Mouse (Mus musculus) CH12.LX (cell line): Measurements from ENCODE around the gene Mdp1. TPM values are rescaled to one million over a fixed set of nuclear protein-coding genes. Genes with fewer than 3 reads are reported as not detected.

ENCODE experiments used
- DNase-seq: peaks from one replicate; pipeline ENCODE4 v3.0.0-alpha.2; 2013; ENCODE audit errors: extremely low read depth
- H3K27ac ChIP-seq: 2 replicates; pipeline ENCODE4 v1.5.1; 2012; ENCODE audit warnings: low read depth, mild to moderate bottlenecking, control low read depth, moderate library complexity; ENCODE audit not compliant: insufficient read depth
- H3K27me3 ChIP-seq: replicated peaks from 2 replicates; pipeline ENCODE3; 2012; ENCODE audit warnings: inconsistent platforms
- H3K36me3 ChIP-seq, 2 experiments: replicated peaks in 1 of 2; 2 replicates each; pipeline versions ENCODE3 to v1.6.1; 2012; ENCODE audit warnings: inconsistent platforms in 1 of 2, low read length in 1 of 2, mild to moderate bottlenecking in 1 of 2, mixed read lengths in 1 of 2, moderate library complexity in 1 of 2; ENCODE audit not compliant: control insufficient read depth in 1 of 2, insufficient read depth in 1 of 2
- H3K4me1 ChIP-seq, 2 experiments: 2 replicates each; pipeline ENCODE4 v1.6.1; 2012; ENCODE audit warnings: inconsistent platforms in 1 of 2, moderate library complexity in 1 of 2; ENCODE audit not compliant: insufficient read depth in 2 of 2, control insufficient read depth in 1 of 2
- H3K4me2 ChIP-seq: 2 replicates; pipeline ENCODE4 v1.6.1; 2012; ENCODE audit warnings: low read depth, mild to moderate bottlenecking, control low read depth; ENCODE audit not compliant: poor library complexity, insufficient read depth, severe bottlenecking
- H3K4me3 ChIP-seq, 3 experiments: fragments of 150-350 bp in 1 of 3; sonication (generic) in 1 of 3; replicated peaks in 1 of 3; 2 replicates each; pipeline versions ENCODE3 to v1.5.1; 2011 to 2012; ENCODE audit warnings: low read depth in 2 of 3, low read length in 2 of 3, mild to moderate bottlenecking in 2 of 3, moderate library complexity in 2 of 3, control low read depth in 1 of 3, improper control_type of control experiment in 1 of 3, inconsistent platforms in 1 of 3, mixed read lengths in 1 of 3; ENCODE audit not compliant: poor library complexity in 1 of 3
- H3K79me2 ChIP-seq: replicated peaks from 2 replicates; pipeline ENCODE4 v1.6.1; 2012; ENCODE audit warnings: mild to moderate bottlenecking, moderate library complexity; ENCODE audit not compliant: control insufficient read depth, poor library complexity, insufficient read depth, severe bottlenecking; ENCODE audit errors: extremely low read depth
- H3K9ac ChIP-seq: 2 replicates; pipeline ENCODE4 v1.6.1; 2012; ENCODE audit warnings: low read depth, mild to moderate bottlenecking, control low read depth, moderate library complexity; ENCODE audit not compliant: insufficient read depth
- H3K9me3 ChIP-seq: replicated peaks from 2 replicates; pipeline ENCODE3; 2012; ENCODE audit warnings: low read length, inconsistent platforms, mixed read lengths
- CHD2 ChIP-seq: IDR thresholded peaks from 2 replicates; pipeline ENCODE4 v1.6.1; 2011; ENCODE audit warnings: low read length, improper control_type of control experiment
- CTCF ChIP-seq, 2 experiments: IDR thresholded peaks in 1 of 2; conservative IDR thresholded peaks in 1 of 2; 2 replicates each; pipeline ENCODE4 v1.5.1; 2011 to 2012; ENCODE audit warnings: low read depth in 2 of 2, low read length in 2 of 2, improper control_type of control experiment in 1 of 2, inconsistent platforms in 1 of 2, mild to moderate bottlenecking in 1 of 2, moderate library complexity in 1 of 2
- ELF1 ChIP-seq: IDR thresholded peaks from 2 replicates; pipeline ENCODE4 v1.6.1; 2014; ENCODE audit warnings: low read depth, mild to moderate bottlenecking, inconsistent platforms, low read length, improper control_type of control experiment
- EP300 ChIP-seq: IDR thresholded peaks from 2 replicates; pipeline ENCODE4 v1.6.1; 2011; ENCODE audit warnings: low read length, improper control_type of control experiment
- ETS1 ChIP-seq: conservative IDR thresholded peaks from 2 replicates; pipeline ENCODE4 v1.6.1; 2012; ENCODE audit warnings: low read depth, mild to moderate bottlenecking, inconsistent platforms, low read length, improper control_type of control experiment, moderate library complexity
- HCFC1 ChIP-seq: IDR thresholded peaks from 2 replicates; pipeline ENCODE4 v1.6.1; 2012; ENCODE audit warnings: low read depth, mild to moderate bottlenecking, inconsistent platforms, low read length, improper control_type of control experiment
- JUND ChIP-seq: conservative IDR thresholded peaks from 2 replicates; pipeline ENCODE4 v1.6.1; 2011; ENCODE audit warnings: low read depth, low read length, improper control_type of control experiment
- MAZ ChIP-seq: IDR thresholded peaks from 2 replicates; pipeline ENCODE4 v1.6.1; 2012; ENCODE audit warnings: low read depth, mild to moderate bottlenecking, inconsistent platforms, low read length, improper control_type of control experiment, moderate library complexity
- MYC ChIP-seq: IDR thresholded peaks from 2 replicates; pipeline ENCODE4 v1.6.1; 2011; ENCODE audit warnings: low read depth, mild to moderate bottlenecking, improper control_type of control experiment, low read length
- POLR2AphosphoS2 ChIP-seq: IDR thresholded peaks from 2 replicates; pipeline ENCODE4 v1.6.1; 2011; ENCODE audit warnings: low read depth, low read length, improper control_type of control experiment
- RCOR1 ChIP-seq: conservative IDR thresholded peaks from 2 replicates; pipeline ENCODE4 v1.6.1; 2012; ENCODE audit warnings: low read depth, mild to moderate bottlenecking, inconsistent platforms, low read length, improper control_type of control experiment
- TCF12 ChIP-seq: IDR thresholded peaks from 2 replicates; pipeline ENCODE4 v1.6.1; 2014; ENCODE audit warnings: low read depth, mild to moderate bottlenecking, inconsistent platforms, low read length, improper control_type of control experiment
- UBTF ChIP-seq: IDR thresholded peaks from 2 replicates; pipeline ENCODE4 v1.6.1; 2012; ENCODE audit warnings: low read depth, mild to moderate bottlenecking, inconsistent platforms, low read length, improper control_type of control experiment, moderate library complexity
- USF1 ChIP-seq: IDR thresholded peaks from 2 replicates; pipeline ENCODE4 v1.6.1; 2014; ENCODE audit warnings: low read depth, mild to moderate bottlenecking, inconsistent platforms, low read length, improper control_type of control experiment
- ZC3H11A ChIP-seq: IDR thresholded peaks from 2 replicates; pipeline ENCODE4 v1.6.1; 2012; ENCODE audit warnings: low read depth, mild to moderate bottlenecking, inconsistent platforms, low read length, improper control_type of control experiment
- dilution Hi-C: fragments of 300-500 bp; cut with MboI; formaldehyde crosslinking; loops from 2 replicates; pipeline ENCODE4 v1.14.3; 2020; ENCODE audit warnings: low sequenced_read_pairs; ENCODE audit not compliant: extremely low pct_unique_long_range_greater_than_20kb, extremely low pct_ligation_motif_present
- in situ Hi-C: fragments of 300-500 bp; cut with MboI; formaldehyde crosslinking; loops from 3 replicates; pipeline ENCODE4 v1.14.3; 2019; ENCODE audit warnings: low sequenced_read_pairs, low pct_ligation_motif_present, low pct_unique_long_range_greater_than_20kb, mixed read lengths
- polyA plus RNA-seq: library from polyadenylated mRNA; unstranded; fragments of >175 nt; gene quantifications from 2 replicates; pipeline ENCODE4 v1.2.1, GENCODE M21; 2012; ENCODE audit warnings: low read depth; ENCODE audit not compliant: insufficient read length
- total RNA-seq, 2 experiments: library from RNA; depleted of rRNA; stranded (reverse); fragments of 300-350 nt in 1 of 2; fragments of >200 nt in 1 of 2; gene quantifications; 2 replicates each; pipeline ENCODE4 v1.2.3; 2012 to 2014

The Mdp1 gene
- total and polyA plus RNA-seq, 3 experiments, result 23.4 to 30.9 (median 25.6) TPM

DNA sequence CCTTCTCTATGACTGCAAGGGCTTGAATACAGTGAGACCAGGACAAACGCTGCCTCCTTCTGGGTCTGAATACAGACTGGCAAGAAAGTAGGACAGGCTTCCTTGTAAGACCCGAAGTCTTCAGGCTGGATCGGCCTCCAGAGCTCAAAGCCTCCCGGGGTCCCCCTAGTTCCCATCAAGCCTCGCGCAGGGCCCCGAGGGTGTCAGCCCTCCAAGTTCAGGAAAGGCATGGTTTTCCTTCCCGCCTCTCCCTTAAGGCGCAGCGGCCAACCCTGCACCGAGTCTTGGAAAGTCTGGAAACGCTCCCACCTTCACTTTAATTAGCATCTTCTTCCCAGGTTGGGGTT, 11.2 kb upstream of the Mdp1 start:
- TF ChIP-seq UBTF, result peak; percentile 49; the same call in 1 of the 2 replicates
- TF ChIP-seq CTCF (conservative IDR thresholded peaks at IDR 0.05 in 1 of 2, IDR thresholded peaks at IDR 0.05 in 1 of 2; ENCODE audit: low read depth in 2 of 2, low read length in 2 of 2), result no peak
- TF ChIP-seq USF1, result no peak
- TF ChIP-seq HCFC1, result no peak
- no peak for TF ChIP-seq JUND
- no peak for TF ChIP-seq ZC3H11A
- TF ChIP-seq MAZ, result 0 out of 2 replicates have a peak, but pooled peaks have one; percentile 10
- TF ChIP-seq ELF1, result no peak
- DNase-seq, result peak; percentile 27
- Histone ChIP-seq H3K27me3 (no peaks in the 10 kb centered on the region), H3K36me3 (peaks cover 16 to 48% of the 10 kb centered on the region in 2 experiments), H3K4me2 (peak overlapping the region; percentile 39; the same call in 1 of the 2 replicates), H3K27ac (peak overlapping the region; percentile 84; the same call in 1 of the 2 replicates), H3K79me2 (peaks cover 45% of the 10 kb centered on the region), H3K4me3 (peak overlapping the region; percentile 56 to 76 (median 74)), H3K4me1 (peaks cover 15 to 52% of the 10 kb centered on the region in 2 experiments; a peak in 3 of 4 replicates), H3K9ac (peak overlapping the region; percentile 84), H3K9me3 (no peaks in the 10 kb centered on the region)
- in situ Hi-C loops (no loop called here), dilution Hi-C loops (no loop called here)

- Histone ChIP-seq H3K36me3 (peaks cover 21 to 62% of the 10 kb centered on the region in 2 experiments), H3K27ac (no peak overlapping the region), H3K27me3 (no peaks in the 10 kb centered on the region)
Observed at GRCm38 (mm10) chr14:55660636-55661035, 328 bp upstream of the Mdp1 start.

DNA sequence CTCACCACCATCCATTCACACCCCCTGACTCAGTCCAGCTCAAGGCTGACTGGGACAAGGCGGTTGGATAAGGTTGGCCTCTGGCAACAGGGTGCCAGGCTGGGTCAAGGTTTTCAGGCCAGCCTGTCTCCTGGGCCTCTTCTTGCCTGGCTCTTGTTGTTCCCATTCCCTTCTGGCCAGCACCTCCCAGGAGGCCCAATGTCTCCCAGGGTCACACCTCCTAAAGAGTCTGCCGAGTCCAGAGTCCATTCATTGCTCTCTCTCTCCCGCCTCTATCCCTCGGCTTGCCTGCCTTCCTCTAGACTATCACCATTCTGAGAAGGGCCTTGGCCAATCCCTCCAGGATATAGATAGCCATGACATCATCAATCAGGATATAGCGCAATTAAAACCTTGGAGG, 2.3 kb downstream of the Mdp1 start:
- Histone ChIP-seq H3K27me3 (no peaks in the 10 kb centered on the region), H3K9me3 (no peaks in the 10 kb centered on the region), H3K4me3 (no peak overlapping the region), H3K4me1 (peaks cover 0 to 16% of the 10 kb centered on the region in 2 experiments; a peak in 2 of 4 replicates), H3K27ac (no peak overlapping the region), H3K4me2 (no peak overlapping the region), H3K9ac (no peak overlapping the region), H3K36me3 (peaks cover 12 to 42% of the 10 kb centered on the region in 2 experiments), H3K79me2 (no peaks in the 10 kb centered on the region; the same call in none of the 2 replicates)
- no peak for TF ChIP-seq UBTF
- DNase-seq, result no peak
- in situ Hi-C loops, result no loop called here
- dilution Hi-C loops, result no loop called here

More at GRCm38 (mm10) chr14:55660636-55661035, 328 bp upstream of the Mdp1 start:
- Histone ChIP-seq H3K4me1 (peaks cover 0 to 16% of the 10 kb centered on the region in 2 experiments; a peak in 2 of 4 replicates), H3K4me3 (peak overlapping the region in 2 of 3 experiments; percentile 70 to 79), H3K79me2 (peaks cover 6% of the 10 kb centered on the region), H3K4me2 (no peak overlapping the region; the same call in 1 of the 2 replicates), H3K9ac (no peak overlapping the region), H3K9me3 (no peaks in the 10 kb centered on the region)
- TF ChIP-seq EP300 (no peak), ETS1 (no peak), RCOR1 (no peak), CHD2 (0 out of 2 replicates have a peak, but pooled peaks have one; percentile 44), POLR2AphosphoS2 (peak; percentile 79), TCF12 (no peak), MYC (no peak)
- in situ Hi-C loops, result no loop called here
- no peak for DNase-seq
- dilution Hi-C loops, result no loop called here
